Mouse (Mus musculus) G1E (cell line): Measurements from ENCODE around the gene Garem2.

Source experiments
- CTCF ChIP-seq: IDR thresholded peaks from 2 replicates; pipeline ENCODE4 v1.5.1; 2012; ENCODE audit warnings: low read depth, low read length, inconsistent platforms, mixed read lengths
- GATA1 ChIP-seq: IDR thresholded peaks from 2 replicates; pipeline ENCODE4 v1.6.1; 2012; ENCODE audit warnings: borderline replicate concordance, low read length, inconsistent platforms, mixed read lengths
- POLR2AphosphoS5 ChIP-seq: IDR thresholded peaks from 2 replicates; pipeline ENCODE4 v1.6.1; 2012; ENCODE audit warnings: low read depth, low read length, inconsistent platforms; ENCODE audit not compliant: insufficient replicate concordance
- TAL1 ChIP-seq: conservative IDR thresholded peaks from 2 replicates; pipeline ENCODE4 v1.6.1; 2012; ENCODE audit warnings: low read depth, low read length, inconsistent platforms, mixed read lengths

- TF ChIP-seq CTCF, result no peak
- TF ChIP-seq GATA1, result no peak
- no peak for TF ChIP-seq TAL1
- no peak for TF ChIP-seq POLR2AphosphoS5
Observed at GRCm38 (mm10) chr5:30109899-30110298, 4.9 kb downstream of the Garem2 start.
